Mouse (Mus musculus): ENCODE data around the gene Pon3. TPM values are rescaled to one million over a fixed set of nuclear protein-coding genes. Genes with fewer than 3 reads are reported as not detected.

The Pon3 gene
- total and polyA plus RNA-seq, 2 experiments from 2014 or later: 4.1 to 5.8 TPM

GRCm38 (mm10) chr6:5296067-5296466 is 40.0 kb upstream of the Pon3 start:
- ATAC-seq (no peak), DNase-seq (ENCODE audit: low spot score) (no peak)
- Histone ChIP-seq H3K36me3 (ENCODE audit: insufficient read depth, low read length) (no peaks in the 10 kb centered on the region), H3K4me3 (ENCODE audit: low read length) (no peak overlapping the region), H3K9me3 (ENCODE audit: low read length) (no peaks in the 10 kb centered on the region), H3K27me3 (ENCODE audit: insufficient read depth, low read length) (no peaks in the 10 kb centered on the region), H3K9ac (replicated peaks; ENCODE audit: low read length) (no peak overlapping the region), H3K27ac (no peak overlapping the region), H3K4me1 (ENCODE audit: insufficient read depth, low read length) (no peaks in the 10 kb centered on the region), H3K4me2 (ENCODE audit: low read depth, low read length) (no peak overlapping the region)
- no peak for TF ChIP-seq CTCF (IDR thresholded peaks at IDR 0.05; ENCODE audit: low read depth)
- 95% methylated on average over 7 of the region's 7 CpGs for WGBS

GRCm38 (mm10) chr6:5294659-5295449 is 38.8 kb upstream of the Pon3 start:
- Histone ChIP-seq H3K36me3 (ENCODE audit: insufficient read depth, low read length) (no peaks in the 10 kb centered on the region), H3K27me3 (ENCODE audit: insufficient read depth, low read length) (no peaks in the 10 kb centered on the region), H3K4me3 (ENCODE audit: low read length) (no peak overlapping the region), H3K9me3 (ENCODE audit: low read length) (no peaks in the 10 kb centered on the region), H3K9ac (replicated peaks; ENCODE audit: low read length) (no peak overlapping the region), H3K4me2 (ENCODE audit: low read depth, low read length) (no peak overlapping the region), H3K4me1 (ENCODE audit: insufficient read depth, low read length) (no peaks in the 10 kb centered on the region), H3K27ac (no peak overlapping the region)
- ATAC-seq (no peak), DNase-seq (ENCODE audit: low spot score) (no peak)
- TF ChIP-seq CTCF (IDR thresholded peaks at IDR 0.05; ENCODE audit: low read depth): no peak
- WGBS: 96% methylated on average over 16 of the region's 16 CpGs

- Histone ChIP-seq H3K36me3 (ENCODE audit: insufficient read depth, low read length) (no peaks in the 10 kb centered on the region), H3K27me3 (ENCODE audit: insufficient read depth, low read length) (no peaks in the 10 kb centered on the region), H3K9me3 (ENCODE audit: low read length) (no peaks in the 10 kb centered on the region), H3K4me3 (ENCODE audit: low read length) (no peak overlapping the region), H3K4me2 (ENCODE audit: low read depth, low read length) (no peak overlapping the region), H3K9ac (replicated peaks; ENCODE audit: low read length) (no peak overlapping the region), H3K4me1 (ENCODE audit: insufficient read depth, low read length) (no peaks in the 10 kb centered on the region), H3K27ac (no peak overlapping the region)
- no peak for TF ChIP-seq CTCF (IDR thresholded peaks at IDR 0.05; ENCODE audit: low read depth)
- no peak for DNase-seq (ENCODE audit: low spot score)
- ATAC-seq: no peak
- 70% methylated on average over 5 of the region's 5 CpGs for WGBS
Observed at GRCm38 (mm10) chr6:5292841-5293240, 36.8 kb upstream of the Pon3 start.

GRCm38 (mm10) chr6:5291450-5291849 is 35.4 kb upstream of the Pon3 start:
- DNase-seq (ENCODE audit: low spot score) (no peak), ATAC-seq (no peak)
- Histone ChIP-seq H3K9ac (replicated peaks; ENCODE audit: low read length) (no peak overlapping the region), H3K4me1 (ENCODE audit: insufficient read depth, low read length) (no peaks in the 10 kb centered on the region), H3K27me3 (ENCODE audit: insufficient read depth, low read length) (no peaks in the 10 kb centered on the region), H3K36me3 (ENCODE audit: insufficient read depth, low read length) (no peaks in the 10 kb centered on the region), H3K9me3 (ENCODE audit: low read length) (no peaks in the 10 kb centered on the region), H3K4me3 (ENCODE audit: low read length) (no peak overlapping the region), H3K27ac (no peak overlapping the region), H3K4me2 (ENCODE audit: low read depth, low read length) (no peak overlapping the region)
- 71% methylated on average over 4 of the region's 4 CpGs for WGBS
- TF ChIP-seq CTCF (IDR thresholded peaks at IDR 0.05; ENCODE audit: low read depth): no peak

- H3K4me3 ChIP-seq (ENCODE audit: low read length): no peak overlapping the region
- no peak for TF ChIP-seq CTCF (IDR thresholded peaks at IDR 0.05; ENCODE audit: low read depth)
- no peaks in the 10 kb centered on the region for H3K9me3 ChIP-seq (ENCODE audit: low read length)
- H3K9ac ChIP-seq (replicated peaks; ENCODE audit: low read length): no peak overlapping the region
- no peak overlapping the region for H3K4me2 ChIP-seq (ENCODE audit: low read depth, low read length)
- WGBS: 79% methylated on average over 5 of the region's 5 CpGs
- no peak overlapping the region for H3K27ac ChIP-seq
- ATAC-seq (no peak), DNase-seq (ENCODE audit: low spot score) (no peak)
- no peaks in the 10 kb centered on the region for H3K4me1 ChIP-seq (ENCODE audit: insufficient read depth, low read length)
- no peaks in the 10 kb centered on the region for H3K27me3 ChIP-seq (ENCODE audit: insufficient read depth, low read length)
- H3K36me3 ChIP-seq (ENCODE audit: insufficient read depth, low read length): no peaks in the 10 kb centered on the region
Observed at GRCm38 (mm10) chr6:5287919-5288318, 31.8 kb upstream of the Pon3 start.

GRCm38 (mm10) chr6:5287392-5287791 is 31.3 kb upstream of the Pon3 start:
- WGBS: 87% methylated on average over 2 of the region's 2 CpGs
- H3K9me3 ChIP-seq (ENCODE audit: low read length): no peaks in the 10 kb centered on the region
- no peaks in the 10 kb centered on the region for H3K36me3 ChIP-seq (ENCODE audit: insufficient read depth, low read length)
- H3K9ac ChIP-seq (replicated peaks; ENCODE audit: low read length): no peak overlapping the region
- ATAC-seq (no peak), DNase-seq (ENCODE audit: low spot score) (no peak)
- no peak for TF ChIP-seq CTCF (IDR thresholded peaks at IDR 0.05; ENCODE audit: low read depth)
- H3K4me2 ChIP-seq (ENCODE audit: low read depth, low read length): no peak overlapping the region
- H3K4me1 ChIP-seq (ENCODE audit: insufficient read depth, low read length): peaks cover under 1% of the 10 kb centered on the region; the same call in 1 of the 2 replicates
- H3K27ac ChIP-seq: no peak overlapping the region
- no peak overlapping the region for H3K4me3 ChIP-seq (ENCODE audit: low read length)
- H3K27me3 ChIP-seq (ENCODE audit: insufficient read depth, low read length): no peaks in the 10 kb centered on the region

- 41% methylated on average over 7 of the region's 7 CpGs for WGBS
- no peaks in the 10 kb centered on the region for H3K36me3 ChIP-seq (ENCODE audit: insufficient read depth, low read length)
- DNase-seq (ENCODE audit: low spot score): peak; percentile 53
- H3K27ac ChIP-seq: no peak overlapping the region
- H3K27me3 ChIP-seq (ENCODE audit: insufficient read depth, low read length): no peaks in the 10 kb centered on the region
- no peak overlapping the region for H3K4me2 ChIP-seq (ENCODE audit: low read depth, low read length)
- peak; percentile 63 for ATAC-seq
- no peaks in the 10 kb centered on the region for H3K9me3 ChIP-seq (ENCODE audit: low read length)
- no peak overlapping the region for H3K4me3 ChIP-seq (ENCODE audit: low read length)
- peaks cover 4% of the 10 kb centered on the region; the same call in 1 of the 2 replicates for H3K4me1 ChIP-seq (ENCODE audit: insufficient read depth, low read length)
- no peak overlapping the region; the same call in 1 of the 2 replicates for H3K9ac ChIP-seq (replicated peaks; ENCODE audit: low read length)
- no peak for TF ChIP-seq CTCF (IDR thresholded peaks at IDR 0.05; ENCODE audit: low read depth)
Observed at GRCm38 (mm10) chr6:5282418-5282817, 26.3 kb upstream of the Pon3 start.

Measured in hindbrain, postnatal 0 days (tissue).